In genomic region chr13:70734640-70735039, GRCm38 (mm10) we compare ENCODE assay signal across 22 mouse cellular contexts.
A peak's percentile ranks its signal among the peaks of the same experiment; 100 is the strongest.
DNase-seq lines count a peak whose midpoint lies in the region; ATAC-seq and TF ChIP-seq lines count a peak whose summit lies in the region.
"Had no signal": no experiment of that assay in that cellular context is flagged by ENCODE, and none has a peak within 500 bp of the region (broad histone marks: within the 10 kb centered on the region; RNA-seq: fewer than 3 reads in every experiment).

No protein-coding gene starts in this region.

- no peak overlapping the region for H3K4me3 ChIP-seq in midbrain, embryonic 13.5 days (replicated peaks)
- H3K4me3 ChIP-seq in midbrain, embryonic 15.5 days, result no peak overlapping the region
- no peak overlapping the region for H3K4me3 ChIP-seq in intestine, embryonic 16.5 days (ENCODE audit: low read length)
- H3K4me3 ChIP-seq in kidney, adult 2 months (ENCODE audit: insufficient read depth, low read depth, low read length), result no peak overlapping the region
- H3K4me3 ChIP-seq: embryonic facial prominence, embryonic 13.5 days; forebrain, embryonic 13.5 days; heart, adult 2 months; heart, embryonic 15.5 days; hindbrain, embryonic 15.5 days had no signal

- intact Hi-C loops in gastrocnemius, postnatal 36 days (cut with DNase I), result no loop called here

- no peak for DNase-seq in frontal cortex, postnatal 36 days (ENCODE audit: low spot score in 2 of 2)
- DNase-seq in brain, adult 2 months (ENCODE audit: low read depth, low spot score), result peak; percentile 33
- no peak for DNase-seq in kidney, adult 2 months
- DNase-seq in gastrocnemius, postnatal 36 days, result no peak
- DNase-seq: adrenal gland, postnatal 14 days; cerebellum, adult 9-10 months; cerebellum, postnatal 25 days; gastrocnemius, postnatal 10 days; heart, adult 2 months; heart, postnatal 14 days; kidney, adult 11 months had no signal

- no peak overlapping the region for H3K9ac ChIP-seq in midbrain, embryonic 13.5 days (replicated peaks)
- H3K9ac ChIP-seq in midbrain, embryonic 15.5 days, result no peak overlapping the region
- no peak overlapping the region for H3K9ac ChIP-seq in intestine, embryonic 16.5 days (ENCODE audit: low read depth, low read length)
- H3K9ac ChIP-seq: embryonic facial prominence, embryonic 13.5 days; forebrain, embryonic 13.5 days; heart, embryonic 15.5 days; hindbrain, embryonic 15.5 days had no signal

- 79% methylated on average over 5 of the region's 5 CpGs for WGBS in midbrain, embryonic 13.5 days
- 79% methylated on average over 5 of the region's 5 CpGs for WGBS in midbrain, embryonic 15.5 days
- WGBS in intestine, embryonic 16.5 days, result 51% methylated on average over 5 of the region's 5 CpGs
- 93% methylated on average over 5 of the region's 5 CpGs for WGBS in kidney, adult 2 months

- H3K4me1 ChIP-seq in midbrain, embryonic 13.5 days (replicated peaks), result peaks cover 8% of the 10 kb centered on the region
- no peaks in the 10 kb centered on the region for H3K4me1 ChIP-seq in midbrain, embryonic 15.5 days
- H3K4me1 ChIP-seq in intestine, embryonic 16.5 days (ENCODE audit: control insufficient read depth, insufficient read depth, low read length), result peaks cover 16% of the 10 kb centered on the region; the same call in 1 of the 2 replicates
- H3K4me1 ChIP-seq in kidney, adult 2 months (ENCODE audit: control insufficient read depth, insufficient read depth, low read length), result no peaks in the 10 kb centered on the region
- H3K4me1 ChIP-seq: hindbrain, embryonic 15.5 days had no signal

- H3K27ac ChIP-seq in midbrain, embryonic 13.5 days, result no peak overlapping the region
- no peak overlapping the region for H3K27ac ChIP-seq in midbrain, embryonic 15.5 days
- peak overlapping the region; percentile 42 for H3K27ac ChIP-seq in intestine, embryonic 16.5 days (ENCODE audit: low read length)
- no peak overlapping the region for H3K27ac ChIP-seq in kidney, adult 2 months (ENCODE audit: insufficient read depth, low read depth, low read length)
- H3K27ac ChIP-seq: embryonic facial prominence, embryonic 13.5 days; forebrain, embryonic 13.5 days; heart, adult 2 months; heart, embryonic 15.5 days; hindbrain, embryonic 15.5 days had no signal

- H3K4me2 ChIP-seq in midbrain, embryonic 13.5 days (replicated peaks), result no peak overlapping the region
- H3K4me2 ChIP-seq in midbrain, embryonic 15.5 days, result no peak overlapping the region
- no peak overlapping the region for H3K4me2 ChIP-seq in intestine, embryonic 16.5 days (ENCODE audit: low read depth, low read length)
- H3K4me2 ChIP-seq: embryonic facial prominence, embryonic 13.5 days; forebrain, embryonic 13.5 days; heart, embryonic 11.5 days; heart, embryonic 15.5 days; hindbrain, embryonic 15.5 days had no signal

- no peak for TF ChIP-seq POLR2A in kidney, adult 2 months (IDR thresholded peaks at IDR 0.05; ENCODE audit: low read depth, low read length)

- H3K9me3 ChIP-seq in midbrain, embryonic 13.5 days, result no peaks in the 10 kb centered on the region
- H3K9me3 ChIP-seq in midbrain, embryonic 15.5 days, result no peaks in the 10 kb centered on the region
- H3K9me3 ChIP-seq in intestine, embryonic 16.5 days (ENCODE audit: control insufficient read depth, low read length), result no peaks in the 10 kb centered on the region
- H3K9me3 ChIP-seq: embryonic facial prominence, embryonic 13.5 days; forebrain, embryonic 13.5 days; heart, embryonic 15.5 days; hindbrain, embryonic 15.5 days had no signal

- H3K36me3 ChIP-seq in midbrain, embryonic 13.5 days, result no peaks in the 10 kb centered on the region
- H3K36me3 ChIP-seq in midbrain, embryonic 15.5 days (replicated peaks), result no peaks in the 10 kb centered on the region
- no peaks in the 10 kb centered on the region for H3K36me3 ChIP-seq in intestine, embryonic 16.5 days (ENCODE audit: control insufficient read depth, insufficient read depth, low read length)
- no peaks in the 10 kb centered on the region for H3K36me3 ChIP-seq in kidney, adult 2 months (ENCODE audit: control insufficient read depth, insufficient read depth, low read length)
- H3K36me3 ChIP-seq: embryonic facial prominence, embryonic 13.5 days; heart, embryonic 15.5 days; hindbrain, embryonic 15.5 days had no signal

- H3K27me3 ChIP-seq in midbrain, embryonic 13.5 days, result no peaks in the 10 kb centered on the region
- no peaks in the 10 kb centered on the region for H3K27me3 ChIP-seq in midbrain, embryonic 15.5 days (replicated peaks)
- H3K27me3 ChIP-seq in intestine, embryonic 16.5 days (replicated peaks; ENCODE audit: control insufficient read depth, insufficient read depth, low read length), result no peaks in the 10 kb centered on the region
- no peaks in the 10 kb centered on the region for H3K27me3 ChIP-seq in kidney, adult 2 months (replicated peaks; ENCODE audit: control insufficient read depth, insufficient read depth, low read length)
- H3K27me3 ChIP-seq: forebrain, embryonic 13.5 days; hindbrain, embryonic 15.5 days; Patski had no signal

- no peak for TF ChIP-seq CTCF in kidney, adult 2 months (conservative IDR thresholded peaks at IDR 0.05; ENCODE audit: insufficient read depth, insufficient read length, low read depth, low read length)

- ATAC-seq in frontal cortex, adult (ENCODE audit: low TSS enrichment), result peak; percentile 56; the same call in 1 of the 2 replicates
- 0 out of 2 replicates have a peak, but pooled peaks have one; percentile 41 for ATAC-seq in midbrain, embryonic 13.5 days
- no peak for ATAC-seq in midbrain, embryonic 15.5 days (replicated peaks)
- peak; percentile 25; the same call in 1 of the 2 replicates for ATAC-seq in intestine, embryonic 16.5 days
- ATAC-seq: activated CD4-positive, CD25-positive, alpha-beta regulatory T cell, adult 4 months; forebrain, embryonic 13.5 days; Patski had no signal
